Mouse (Mus musculus) embryo, embryonic 10 days (tissue): Measurements from ENCODE around the gene Zfp112.
A peak's percentile ranks its signal among the peaks of the same experiment; 100 is the strongest.
"Not testable (repeated sequence)": the region's sequence is repeated elsewhere in the genome, so short reads cannot be mapped to it uniquely, and the experiment has no call there.

Experiments used
- DNase-seq: peaks from one replicate; pipeline ENCODE4 v3.0.0-alpha.2; 2015; ENCODE audit warnings: low spot score

Zfp112 gene

DNA sequence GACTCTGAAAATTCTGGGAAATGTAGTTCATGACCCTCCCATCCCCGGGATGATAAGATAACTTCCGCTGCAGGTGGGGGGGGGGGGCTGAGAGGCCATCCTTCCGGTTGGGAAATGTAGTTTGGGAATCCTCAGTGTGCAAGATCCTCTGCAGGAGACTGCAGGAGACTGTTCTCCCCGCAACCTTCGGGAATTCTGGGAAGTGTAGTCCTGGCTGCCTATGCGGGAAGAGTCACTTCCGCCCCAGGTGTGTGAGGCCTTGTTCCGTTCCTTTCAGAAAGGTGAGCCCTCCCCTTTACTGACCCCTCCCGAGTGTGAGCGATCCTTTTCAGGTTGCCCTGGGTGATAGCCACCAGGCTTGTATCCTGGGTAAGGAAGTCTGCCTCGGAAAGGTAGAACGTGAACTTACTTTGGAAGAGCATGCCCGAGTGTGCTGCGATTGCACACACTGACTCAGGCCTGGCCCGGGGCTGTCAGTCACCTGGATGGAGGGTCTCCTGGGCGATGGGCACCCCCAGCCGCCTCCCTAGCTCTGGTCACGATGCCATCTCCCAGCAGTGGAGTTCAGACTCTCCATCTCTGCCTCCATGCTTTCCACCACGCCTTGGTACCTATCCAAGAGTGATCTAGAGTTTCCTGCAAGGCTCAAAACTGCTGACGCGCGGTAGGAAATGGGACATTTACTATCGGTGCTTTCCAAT is at the start of gene Zfp112:
TSS of gene Zfp112 (plus strand) at position 159 of the 701 bp plus-strand sequence.
- peak; percentile 92 for DNase-seq

DNA sequence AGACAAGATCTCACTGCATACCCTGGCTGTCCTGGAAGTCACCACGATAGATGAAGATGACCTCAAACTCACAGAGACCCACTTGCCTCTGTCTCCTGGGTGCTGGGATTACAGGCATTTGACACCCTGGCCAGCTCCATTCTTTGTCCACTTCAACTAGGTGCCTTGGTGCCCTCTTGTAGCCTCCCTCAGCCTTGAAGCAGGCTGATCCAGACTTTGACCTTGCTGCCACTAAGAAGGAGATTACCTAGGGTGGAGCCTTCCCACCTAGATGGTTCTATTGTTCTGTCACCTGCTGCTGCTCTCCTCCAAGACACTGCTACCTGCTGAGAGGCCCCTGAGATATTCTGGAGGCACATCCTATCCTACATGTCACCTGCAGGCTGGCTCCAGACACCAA is 37.7 kb upstream of the Zfp112 start:
- DNase-seq, result not testable (repeated sequence)

DNA sequence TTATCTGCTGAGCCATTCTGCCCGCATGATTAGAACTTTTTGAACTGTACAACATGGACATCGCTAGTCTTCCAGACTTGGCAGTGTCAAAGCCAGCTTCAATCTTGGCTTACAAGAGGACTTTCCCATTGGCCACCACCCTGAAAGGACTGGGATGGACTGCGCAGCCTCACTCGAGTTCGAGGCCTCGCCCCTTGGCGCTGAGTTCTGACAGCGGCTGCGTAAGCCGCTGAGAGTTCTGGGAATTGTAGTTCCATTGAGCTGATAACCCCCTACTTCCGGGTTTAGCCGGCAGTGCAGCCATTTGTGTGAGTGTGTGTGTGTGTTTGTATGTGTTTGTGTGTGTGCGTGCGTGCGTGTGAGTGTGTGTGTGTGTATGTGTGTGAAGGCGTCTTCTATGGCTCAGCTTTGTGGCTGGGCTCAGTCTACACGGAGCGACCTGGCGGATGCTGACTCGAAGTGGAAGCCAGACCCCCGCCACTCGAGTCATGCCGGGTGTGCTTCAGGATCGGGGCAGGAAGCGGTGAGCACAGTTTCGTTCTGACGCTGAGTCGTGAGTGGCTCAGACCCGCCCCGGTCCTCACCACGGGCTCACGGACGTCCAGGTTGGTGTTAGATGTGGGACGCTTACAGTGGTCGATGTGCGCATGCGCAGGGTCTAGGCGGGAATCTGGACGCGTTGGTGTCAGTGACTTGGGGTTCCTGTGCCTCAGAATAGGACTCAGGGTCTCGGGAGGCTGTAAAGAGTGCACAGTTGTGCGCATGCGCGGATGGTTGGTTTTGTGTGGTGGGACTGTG is 30.3 kb upstream of the Zfp112 start, which contains the start of gene Zfp180:
TSS of gene Zfp180 (plus strand) at position 291 of the 798 bp plus-strand sequence.
- peak; percentile 98 for DNase-seq

DNA sequence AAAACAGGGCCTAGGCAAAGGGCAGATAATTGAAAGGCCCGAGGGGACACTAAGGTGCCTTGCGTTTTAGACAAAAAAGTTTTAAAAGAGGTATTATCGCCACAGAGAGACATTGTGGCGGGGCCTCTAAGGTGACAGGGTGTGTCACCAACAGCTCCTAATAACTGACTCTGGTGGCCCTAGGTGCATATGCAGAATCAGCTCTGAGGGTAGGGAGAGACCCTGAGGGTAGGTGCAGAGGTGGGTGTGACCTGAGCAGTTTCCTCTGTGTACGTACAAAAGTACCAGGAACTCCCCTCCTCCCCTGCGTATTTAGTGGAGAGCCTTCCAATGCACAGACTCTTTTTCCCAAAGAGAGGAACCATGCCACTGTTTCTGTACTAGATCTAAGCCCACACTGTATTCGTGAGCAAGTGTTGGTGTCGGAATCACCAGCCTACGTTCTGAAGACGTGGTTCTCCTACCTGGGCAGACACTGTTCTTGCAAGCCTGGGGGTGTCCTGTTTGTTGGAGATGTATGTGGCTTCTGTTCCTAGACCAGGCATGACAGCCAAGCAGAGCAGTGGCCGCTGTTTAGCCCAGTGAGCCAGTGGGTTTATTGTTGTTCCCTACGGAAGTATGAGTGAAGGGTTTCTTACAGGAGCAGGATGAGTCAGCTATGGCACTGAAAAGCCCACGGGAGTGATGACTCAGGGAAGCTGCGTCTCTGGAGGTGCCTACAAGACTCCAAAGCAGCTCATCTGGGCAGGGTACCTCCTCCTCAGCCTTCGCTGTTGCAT is 29.5 kb upstream of the Zfp112 start:
- DNase-seq, result peak; percentile 13

DNA sequence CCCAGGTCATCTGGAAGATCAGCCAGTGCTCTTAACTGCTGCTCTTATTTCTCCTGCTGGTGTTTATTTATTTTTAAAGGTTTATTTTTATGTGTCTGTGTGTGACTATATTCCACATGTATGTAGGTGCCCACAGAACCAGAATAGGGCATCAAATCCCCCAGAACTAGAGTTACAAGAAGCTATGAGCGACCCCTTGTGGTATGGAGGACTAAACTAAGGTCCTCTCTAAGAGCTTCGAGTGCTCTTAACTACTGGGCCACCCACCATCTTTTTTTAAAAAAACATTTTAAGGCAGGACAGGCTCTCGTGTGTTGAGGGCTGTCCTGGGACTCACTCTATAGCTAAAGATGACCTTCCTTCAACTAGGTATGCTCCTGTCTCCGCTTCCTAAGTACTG is 25.2 kb upstream of the Zfp112 start:
- no peak for DNase-seq

DNA sequence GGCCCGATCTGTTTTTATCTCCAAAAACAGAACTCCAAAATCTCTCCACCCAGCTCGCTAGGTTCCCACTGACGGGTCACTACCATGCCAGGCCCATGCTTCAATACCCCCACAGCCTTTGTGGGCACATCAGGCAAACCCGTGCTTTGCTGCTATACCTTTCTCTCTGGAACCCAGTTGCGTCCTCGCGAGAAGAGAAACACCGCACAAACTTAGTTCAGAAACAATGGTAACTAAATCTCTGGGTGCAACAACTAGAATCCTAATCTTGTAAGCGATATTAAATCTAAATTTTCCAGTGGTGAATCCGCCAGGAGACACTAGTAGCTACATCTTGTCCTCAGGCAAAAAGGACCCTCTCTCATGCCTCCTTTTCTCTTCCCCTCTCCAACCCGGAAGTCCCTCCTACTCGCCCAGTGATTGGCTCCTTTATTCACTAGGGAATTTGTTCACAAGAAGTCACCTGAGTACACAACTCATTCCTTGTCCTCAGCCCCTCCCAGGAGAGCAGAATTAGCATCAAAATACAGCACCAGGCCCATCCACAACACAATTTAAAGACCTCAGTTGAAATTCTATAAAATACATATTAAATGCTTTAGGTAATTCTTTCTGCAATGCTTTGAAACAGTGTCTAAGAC is 24.5 kb upstream of the Zfp112 start:
- no peak for DNase-seq

DNA sequence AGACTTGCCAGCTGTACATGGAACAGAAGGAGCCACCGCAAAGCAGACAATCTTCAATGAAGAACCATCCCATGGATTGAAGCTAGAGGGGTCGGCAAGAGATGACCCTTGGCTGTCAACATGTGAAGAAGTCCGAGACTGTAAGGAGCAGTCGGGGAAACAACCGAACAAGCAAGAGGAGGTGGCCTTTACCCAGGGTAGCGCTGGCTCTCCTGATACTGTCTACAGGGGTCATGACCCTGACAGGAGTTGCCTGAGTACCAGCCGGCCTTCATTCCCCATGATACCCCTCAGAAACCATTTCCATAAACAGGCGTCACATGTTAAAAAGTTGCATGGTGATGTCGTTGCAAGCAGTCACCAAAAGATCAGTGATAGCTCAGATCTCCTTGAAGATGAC is 7.7 kb upstream of the Zfp112 start:
- no peak for DNase-seq

DNA sequence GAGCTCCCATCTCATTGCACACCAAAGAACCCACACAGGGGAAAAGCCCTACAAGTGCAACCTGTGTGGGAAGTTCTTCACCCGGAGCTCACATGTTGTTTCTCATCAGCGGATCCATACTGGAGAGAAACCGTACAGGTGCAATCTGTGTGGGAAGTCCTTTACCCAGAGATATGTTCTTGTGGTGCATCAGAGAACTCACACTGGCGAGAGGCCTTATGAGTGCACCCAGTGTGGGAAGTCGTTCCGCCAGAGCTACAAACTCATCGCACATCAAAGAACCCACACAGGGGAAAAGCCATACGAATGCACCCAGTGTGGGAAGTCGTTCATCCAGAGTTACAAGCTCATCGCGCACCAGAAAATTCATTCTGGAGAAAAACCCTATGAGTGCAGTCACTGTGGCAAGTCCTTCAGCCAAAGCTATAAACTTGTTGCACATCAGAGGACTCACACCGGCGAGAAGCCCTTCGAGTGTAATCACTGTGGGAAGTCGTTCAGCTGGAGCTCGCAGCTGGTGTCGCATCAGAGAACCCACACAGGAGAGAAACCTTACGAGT is 6.9 kb upstream of the Zfp112 start:
- DNase-seq, result no peak

DNA sequence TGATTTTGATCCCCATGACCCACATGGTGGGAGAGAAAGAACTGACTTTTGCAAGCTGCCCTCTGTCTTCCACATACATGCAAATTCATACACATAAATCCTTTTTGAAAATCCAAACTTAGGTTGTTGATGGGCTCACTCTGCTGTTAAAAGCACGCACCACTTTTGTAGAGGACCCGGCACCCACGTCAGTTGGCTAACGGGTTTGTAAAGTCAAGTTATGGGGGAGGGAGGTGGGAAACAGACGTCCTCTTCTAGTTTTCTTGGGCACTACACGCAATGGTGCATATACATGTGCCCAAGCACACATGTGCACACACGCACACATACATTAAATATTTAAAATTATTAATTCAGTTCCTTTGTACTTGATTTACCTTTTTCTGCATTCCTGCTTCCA is 1.3 kb upstream of the Zfp112 start:
- DNase-seq, result no peak

DNA sequence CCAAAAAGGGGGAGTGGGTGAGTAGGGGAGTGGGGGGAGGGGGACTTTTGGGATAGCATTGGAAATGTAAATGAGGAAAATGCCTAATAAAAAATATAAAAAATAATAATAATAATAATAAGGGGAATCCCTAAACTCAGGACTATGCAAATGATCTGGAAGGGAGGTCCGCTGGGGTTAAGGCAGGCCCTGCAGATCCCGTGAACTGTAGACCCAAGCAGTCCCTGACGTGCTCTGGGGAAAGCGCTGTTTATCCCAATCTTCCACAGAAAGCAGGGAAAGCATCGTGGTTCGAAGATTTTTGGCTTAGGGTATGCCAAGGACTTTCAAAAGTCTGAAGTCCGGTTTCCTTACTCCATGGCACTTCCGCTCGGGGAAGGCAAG is 350 bp upstream of the Zfp112 start:
- DNase-seq, result no peak

DNA sequence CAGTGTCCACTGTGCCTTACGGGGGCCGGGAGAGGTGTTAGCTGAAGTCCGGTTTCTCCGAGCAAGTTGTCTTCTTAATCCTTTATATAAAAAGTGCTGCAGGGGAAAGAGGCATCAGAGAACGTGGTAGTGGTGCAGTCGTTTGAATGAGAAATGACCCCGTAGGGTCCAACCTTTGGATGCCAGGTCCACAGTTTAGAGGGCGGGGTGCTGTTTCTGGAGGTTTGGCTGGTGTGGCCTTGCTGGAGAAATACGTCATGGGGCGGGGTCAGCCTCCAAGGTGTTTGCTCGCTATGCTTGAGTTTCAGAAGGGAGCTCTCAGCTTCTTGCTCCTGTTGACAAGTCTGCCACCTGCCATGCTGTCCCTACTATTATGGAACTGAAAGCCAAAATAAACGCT is 887 bp downstream of the Zfp112 start:
- peak; percentile 47 for DNase-seq

DNA sequence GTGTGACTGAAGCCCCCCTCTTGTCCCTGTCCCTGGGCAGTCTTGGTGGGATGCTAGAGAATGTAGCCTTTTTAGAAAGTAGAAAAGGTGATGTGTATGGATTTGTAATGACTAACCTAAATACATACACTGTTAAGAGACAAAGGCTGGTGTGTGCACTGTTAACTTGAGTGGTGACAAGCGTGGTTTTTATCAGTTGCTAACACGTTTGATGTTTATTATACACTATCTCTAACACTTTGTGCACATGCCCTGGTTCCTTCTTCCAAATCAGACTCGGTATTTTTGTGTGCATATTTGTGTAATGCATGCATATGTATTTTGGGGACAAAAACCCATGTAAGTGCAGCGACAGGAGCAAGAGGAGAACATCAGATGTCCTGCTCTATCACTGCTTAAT is 4.5 kb downstream of the Zfp112 start:
- no peak for DNase-seq

DNA sequence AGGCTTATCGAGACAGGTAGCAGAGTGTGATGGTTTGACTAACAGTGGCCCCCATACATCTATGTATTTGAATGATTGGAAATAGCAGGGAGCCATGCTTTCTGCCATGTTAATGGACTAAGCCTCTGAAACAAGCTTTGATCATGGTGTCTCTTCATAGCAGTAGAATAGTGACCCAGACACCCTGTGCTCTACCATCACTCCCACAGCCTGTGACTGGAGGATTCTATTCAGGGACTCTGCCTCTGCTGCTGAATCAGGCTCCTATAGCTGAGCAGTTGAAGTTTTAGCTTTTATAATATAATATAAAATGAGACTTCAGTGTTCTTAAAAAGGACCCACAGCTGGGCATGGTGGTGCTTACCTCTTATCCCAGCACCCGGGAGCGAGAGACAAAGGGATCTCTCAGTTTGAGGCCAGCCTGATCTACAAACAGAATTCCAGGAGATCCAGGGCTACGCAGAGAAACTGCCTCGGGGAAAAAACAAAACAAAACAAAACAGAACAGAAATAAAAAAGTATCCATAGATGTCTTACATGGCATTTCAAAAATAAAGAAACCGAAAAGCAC is 21.4 kb downstream of the Zfp112 start:
- DNase-seq, result no peak

DNA sequence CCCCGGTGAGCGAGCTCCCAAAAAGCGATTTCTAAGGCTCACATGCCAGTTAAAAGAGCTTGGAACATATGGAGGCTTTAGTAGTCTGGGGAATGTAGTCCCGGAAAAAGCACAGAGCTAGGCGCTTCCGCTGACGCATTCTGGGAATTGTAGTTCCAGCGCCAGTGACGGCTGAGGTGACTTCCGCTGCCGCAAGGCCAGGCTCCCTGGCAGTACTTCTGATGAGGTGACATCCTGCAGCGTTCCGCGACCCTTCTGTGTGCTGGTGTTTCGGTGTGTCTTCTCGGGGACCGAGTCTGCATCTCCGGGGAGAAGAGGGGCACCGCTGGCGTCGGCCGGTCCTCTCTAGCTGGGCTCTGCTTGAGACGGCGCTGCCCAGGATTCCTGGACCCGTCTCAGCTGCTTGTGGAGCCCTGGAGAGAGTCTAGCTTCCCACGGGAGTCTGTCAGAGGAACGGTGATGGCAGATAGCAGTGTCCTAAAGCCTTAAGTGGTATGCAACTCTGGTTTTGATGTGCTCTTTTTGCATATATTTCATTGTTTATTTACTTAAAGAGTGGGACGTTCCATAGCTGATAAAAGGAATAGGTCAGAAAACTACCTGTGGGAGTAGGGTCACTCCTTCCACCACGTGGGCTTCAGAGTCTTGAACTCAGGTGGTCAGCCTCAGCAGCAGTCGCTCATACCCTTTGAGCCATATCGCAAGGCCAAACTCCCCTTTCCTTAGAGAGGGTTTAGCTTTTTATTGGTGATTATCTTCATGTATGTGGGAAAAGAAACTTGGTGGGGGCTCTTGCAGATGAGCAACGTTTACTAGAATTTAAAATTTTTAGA is 22.1 kb downstream of the Zfp112 start, which contains the start of gene Zfp235:
TSS of gene Zfp235 (plus strand) at position 174 of the 833 bp plus-strand sequence.
- DNase-seq, result peak; percentile 95

DNA sequence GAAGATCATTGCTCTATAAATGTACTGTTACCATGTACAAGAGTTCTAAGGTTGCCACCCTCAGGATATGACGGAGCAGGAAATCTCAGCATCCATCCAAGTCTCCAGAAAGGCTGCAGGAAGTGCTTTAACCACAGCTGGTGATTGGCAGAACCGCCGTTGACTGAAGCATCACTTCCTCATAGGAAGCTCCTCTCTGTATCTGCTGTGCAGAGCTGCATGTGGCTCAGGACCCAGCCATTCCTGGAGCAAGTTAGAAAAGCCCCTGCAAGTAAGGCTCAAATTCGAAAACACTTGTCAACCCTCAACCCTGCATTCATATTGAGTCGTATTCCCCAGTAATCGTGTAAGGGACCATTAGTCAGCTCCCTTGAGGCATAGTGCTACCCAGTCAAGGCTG is 30.5 kb downstream of the Zfp112 start:
- DNase-seq, result no peak

DNA sequence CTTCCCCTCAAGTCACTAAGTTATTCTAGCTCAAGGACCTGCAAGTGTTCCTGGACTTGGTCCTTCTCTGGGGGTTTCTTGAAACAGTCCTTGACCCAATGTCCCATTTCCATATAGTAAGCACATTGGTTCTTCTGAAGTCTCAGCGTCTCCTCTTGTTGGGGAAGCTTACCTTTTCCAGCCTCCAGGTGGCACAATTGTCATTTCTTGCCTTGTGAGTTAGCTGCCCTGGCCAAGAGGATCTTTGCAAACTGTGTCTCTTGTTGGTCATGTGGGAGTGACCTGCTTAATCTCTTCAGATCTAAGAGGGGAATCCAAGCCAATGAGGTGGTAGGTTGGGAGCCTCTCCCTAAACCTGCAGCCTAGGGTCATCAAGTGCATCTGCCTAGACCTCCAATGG is 41.2 kb downstream of the Zfp112 start:
- peak; percentile 41 for DNase-seq

DNA sequence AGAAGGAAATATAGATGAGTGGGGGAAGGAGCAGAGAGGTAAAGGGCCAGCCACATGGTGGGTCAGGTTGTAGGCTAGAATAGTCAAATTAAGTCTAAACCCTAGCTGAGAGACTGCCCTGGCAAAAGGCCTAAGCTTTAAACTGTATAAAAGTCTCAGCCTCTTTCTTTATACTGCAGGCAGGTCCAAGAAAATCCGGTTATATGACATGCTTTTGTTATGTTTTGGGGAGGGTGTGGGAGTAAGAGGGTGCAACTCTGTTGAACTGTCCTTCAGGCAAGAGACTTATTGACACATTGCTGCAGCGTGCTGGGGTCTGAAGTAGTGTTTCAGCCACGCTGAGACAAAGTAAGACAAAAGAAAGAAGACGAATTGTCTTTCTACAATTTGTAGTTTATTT is 60.1 kb downstream of the Zfp112 start:
- DNase-seq, result no peak

DNA sequence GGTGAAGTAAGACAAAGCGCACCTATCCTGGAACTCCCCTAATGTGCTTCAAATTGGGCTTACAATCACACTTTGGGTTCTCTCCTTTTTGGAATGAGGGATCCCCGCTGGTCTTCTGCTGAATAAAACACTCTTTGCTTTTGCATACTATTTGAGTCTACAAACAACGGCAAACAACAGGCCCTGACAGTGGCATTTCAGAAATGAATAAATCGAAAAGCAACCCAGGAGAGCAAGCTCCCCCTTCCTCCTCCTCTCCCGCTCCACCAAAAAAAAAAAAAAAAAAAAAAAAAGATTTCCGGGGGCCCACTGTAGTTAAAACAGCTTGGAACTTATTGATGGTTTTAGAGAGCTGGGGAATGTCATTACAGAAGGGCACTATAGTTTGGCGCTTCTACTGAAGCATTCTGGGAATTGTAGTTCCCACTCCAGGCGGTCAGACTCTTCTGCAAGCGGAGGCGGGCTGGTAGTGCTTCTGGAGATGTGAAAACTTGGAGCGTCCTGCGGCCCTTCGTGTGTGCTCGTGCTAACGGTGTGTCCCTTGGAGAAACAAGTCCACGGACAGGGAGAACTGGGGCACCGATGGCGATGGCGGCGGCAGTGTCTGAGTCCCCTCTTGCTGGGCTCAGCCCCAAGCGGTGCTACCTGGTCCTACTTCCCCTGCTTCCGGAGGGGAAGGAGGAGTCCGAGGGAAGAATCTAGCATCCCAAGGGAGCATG is 62.7 kb downstream of the Zfp112 start, which contains the start of gene Zfp114:
TSS of gene Zfp114 (plus strand) at position 443 of the 719 bp plus-strand sequence.
- peak; percentile 90 for DNase-seq

DNA sequence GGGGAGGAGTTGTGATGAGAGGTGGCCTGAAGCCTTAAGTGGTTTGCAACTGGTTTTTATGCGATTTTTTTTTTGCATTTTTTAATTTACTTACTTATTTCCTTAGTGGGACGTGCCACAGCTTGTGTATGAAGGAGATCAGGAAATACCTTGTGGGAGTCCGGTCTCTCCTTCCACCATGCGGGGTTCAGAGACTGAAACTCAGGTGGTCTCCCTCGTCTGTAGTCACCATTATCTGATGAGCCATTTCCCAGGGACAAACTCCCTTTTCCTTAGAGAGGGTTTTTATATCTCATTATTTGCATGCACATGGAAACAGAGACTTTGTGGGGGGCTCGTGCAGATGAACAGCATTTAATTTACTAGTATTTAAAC is 63.2 kb downstream of the Zfp112 start:
- DNase-seq, result no peak
